Mouse (Mus musculus) testis, adult 2 months (tissue): ENCODE measurements around the gene Pifo.

Source experiments
- CTCF ChIP-seq: fragments of 200-500 bp; IDR thresholded peaks from 2 replicates; pipeline ENCODE4 v1.5.1; 2012; ENCODE audit warnings: low read depth, mild to moderate bottlenecking, inconsistent platforms, low read length, moderate library complexity; ENCODE audit not compliant: control insufficient read depth, insufficient read depth, insufficient replicate concordance
- POLR2A ChIP-seq: fragments of 200-500 bp; IDR thresholded peaks from 2 replicates; pipeline ENCODE4 v1.6.1; 2012; ENCODE audit warnings: low read depth, mild to moderate bottlenecking, inconsistent platforms, low read length, moderate library complexity; ENCODE audit not compliant: control insufficient read depth

DNA sequence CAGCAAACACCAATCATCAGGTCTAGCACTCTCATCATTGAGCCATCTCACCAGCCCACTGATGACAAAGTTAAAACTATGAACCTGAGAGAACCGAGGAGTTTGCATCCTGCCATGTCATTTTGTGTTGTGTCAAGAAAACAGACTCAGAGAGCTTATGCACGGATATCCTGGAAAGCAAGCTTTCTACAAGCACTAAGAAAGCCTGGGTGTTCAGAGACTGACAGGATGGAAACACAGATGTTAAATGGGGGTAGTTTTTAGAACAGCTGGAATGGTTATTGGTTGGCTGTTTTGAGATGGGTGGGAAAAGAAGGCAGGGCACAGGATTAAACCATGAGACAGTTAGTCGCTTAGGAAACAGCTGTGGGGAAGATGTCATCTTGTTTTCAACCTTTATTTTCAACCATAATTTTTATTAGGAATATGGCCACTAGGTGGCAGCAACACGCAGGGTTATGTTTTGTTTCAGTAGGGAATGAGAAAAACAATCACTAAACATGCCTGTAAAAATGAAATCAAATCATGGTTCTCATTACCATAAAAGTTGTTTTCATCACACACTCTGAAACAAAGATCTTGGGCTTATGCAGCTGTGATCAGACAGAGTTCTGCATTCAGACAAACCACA is 22.7 kb downstream of the Pifo start:
- TF ChIP-seq POLR2A, result no peak
- no peak for TF ChIP-seq CTCF
